Comparison of ENCODE assay signal across 11 mouse cellular contexts in the genomic region with DNA sequence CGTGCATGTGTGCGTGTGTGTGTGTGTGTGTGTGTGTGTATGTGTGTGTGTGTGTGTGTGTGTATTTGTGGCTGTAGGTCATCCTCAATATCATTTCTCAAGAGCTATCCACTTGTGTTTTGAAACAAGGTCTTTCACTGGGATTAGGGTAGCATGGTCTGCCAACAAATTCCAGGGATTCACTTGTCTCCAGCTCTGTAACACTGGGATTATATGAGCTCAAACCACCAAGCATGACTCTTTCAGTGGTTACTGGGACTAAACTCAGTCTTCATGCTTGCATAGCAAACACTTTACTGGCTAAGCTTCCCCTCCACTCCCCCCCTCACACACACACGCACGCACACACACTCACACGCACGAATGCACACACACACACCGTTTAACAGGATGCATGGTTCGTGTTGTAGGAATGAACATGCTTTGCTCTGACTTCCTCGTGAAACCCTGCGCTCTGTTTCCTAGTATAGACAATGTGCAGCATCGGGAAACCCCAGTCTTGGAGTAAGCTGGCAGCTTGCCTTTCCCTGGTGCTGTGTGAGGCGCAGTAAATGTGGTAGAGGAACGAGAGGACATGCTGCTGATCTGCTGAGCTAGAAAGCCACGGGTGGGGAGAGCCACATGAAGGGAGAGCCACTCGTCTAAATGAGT.
A peak's percentile ranks its signal among the peaks of the same experiment; 100 is the strongest.
DNase-seq lines count a peak whose midpoint lies in the region; ATAC-seq and TF ChIP-seq lines count a peak whose summit lies in the region.
"Had no signal": no experiment of that assay in that cellular context is flagged by ENCODE, and none has a peak within 500 bp of the region (broad histone marks: within the 10 kb centered on the region; RNA-seq: fewer than 3 reads in every experiment).

No protein-coding gene starts in this region.

- TF ChIP-seq CTCF in bone marrow macrophage, adult 2 months (IDR thresholded peaks at IDR 0.05; ENCODE audit: low read depth, low read length): no peak

- no peak for TF ChIP-seq POLR2A in bone marrow macrophage, adult 2 months (IDR thresholded peaks at IDR 0.05; ENCODE audit: borderline replicate concordance, low read depth, low read length)

- peak; percentile 87 for ATAC-seq in frontal cortex, adult (ENCODE audit: low TSS enrichment)
- ATAC-seq: activated CD4-positive, CD25-positive, alpha-beta regulatory T cell, adult 4 months had no signal

- peaks cover 5% of the 10 kb centered on the region; the same call in 1 of the 2 replicates for H3K36me3 ChIP-seq in splenic B cell, adult 2 months (ENCODE audit: control insufficient read depth, insufficient read depth, low read length, poor library complexity, severe bottlenecking)
- H3K36me3 ChIP-seq: neural tube, embryonic 12.5 days had no signal

- H3K4me1 ChIP-seq in bone marrow macrophage, adult 2 months (ENCODE audit: control insufficient read depth, insufficient read depth, low read length): peaks cover 46% of the 10 kb centered on the region
- H3K4me1 ChIP-seq: neural tube, embryonic 12.5 days had no signal

- H3K4me3 ChIP-seq in bone marrow macrophage, adult 2 months (ENCODE audit: insufficient read depth, low read length): no peak overlapping the region
- H3K4me3 ChIP-seq: neural tube, embryonic 12.5 days had no signal

- no peak for DNase-seq in frontal cortex, postnatal 25 days (ENCODE audit: low spot score in 2 of 2)
- DNase-seq in left cerebral cortex, adult 18-20 months (ENCODE audit: low spot score in 2 of 2): peak; percentile 42 to 46
- DNase-seq in left cerebral cortex, adult 8-10 months (ENCODE audit: low spot score in 2 of 2): no peak
- peak; percentile 63 for DNase-seq in splenic B cell, adult 2 months (ENCODE audit: low read depth, low spot score)
- DNase-seq in lung, adult 18-20 months: no peak
- no peak for DNase-seq in ovary, adult 18-20 months (ENCODE audit: low spot score)
- DNase-seq: cerebellum, adult 11-12 months had no signal

- peak overlapping the region; percentile 32 for H3K27ac ChIP-seq in bone marrow macrophage, adult 2 months (ENCODE audit: insufficient read depth, low read depth, low read length)
- H3K27ac ChIP-seq: neural tube, embryonic 12.5 days had no signal

- H3K27me3 ChIP-seq in splenic B cell, adult 2 months (ENCODE audit: control insufficient read depth, insufficient read depth, low read length, poor library complexity, severe bottlenecking): no peaks in the 10 kb centered on the region
- H3K27me3 ChIP-seq: neural tube, embryonic 12.5 days had no signal

Comparison
In these comparisons a context has a peak if more than half of its experiments do, and no peak if none do; other contexts are left out.
1. DNase-seq: peak in left cerebral cortex, adult 18-20 months (2 of 2) and splenic B cell, adult 2 months (single experiment); none in frontal cortex, postnatal 25 days (0 of 2), left cerebral cortex, adult 8-10 months (0 of 2), lung, adult 18-20 months (0 of 2) and ovary, adult 18-20 months (single experiment).